Comparison of ENCODE assay signal across 25 mouse cellular contexts in genomic region chr1:59470766-59471165, GRCm38 (mm10). TPM values are rescaled to one million over a fixed set of nuclear protein-coding genes. Genes with fewer than 3 reads are reported as not detected.
DNase-seq lines count a peak whose midpoint lies in the region; ATAC-seq and TF ChIP-seq lines count a peak whose summit lies in the region.
"Had no signal": no experiment of that assay in that cellular context is flagged by ENCODE, and none has a peak within 500 bp of the region (broad histone marks: within the 10 kb centered on the region; RNA-seq: fewer than 3 reads in every experiment).

No protein-coding gene starts in this region.

- WGBS in midbrain, embryonic 10.5 days: 43% methylated on average over 4 of the region's 4 CpGs
- WGBS in midbrain, embryonic 16.5 days: 52% methylated on average over 4 of the region's 4 CpGs
- 63% methylated on average over 4 of the region's 4 CpGs for WGBS in embryonic facial prominence, embryonic 13.5 days
- 66% methylated on average over 4 of the region's 4 CpGs for WGBS in stomach, postnatal 0 days

- H3K27me3 ChIP-seq in midbrain, embryonic 10.5 days (ENCODE audit: low read depth, poor library complexity, severe bottlenecking): peaks cover 61% of the 10 kb centered on the region
- no peaks in the 10 kb centered on the region for H3K27me3 ChIP-seq in midbrain, embryonic 16.5 days (ENCODE audit: control insufficient read depth, insufficient read depth, low read depth, low read length)
- no peaks in the 10 kb centered on the region for H3K27me3 ChIP-seq in embryonic facial prominence, embryonic 13.5 days
- H3K27me3 ChIP-seq in stomach, postnatal 0 days (ENCODE audit: control insufficient read depth, insufficient read depth, low read length): no peaks in the 10 kb centered on the region
- H3K27me3 ChIP-seq: embryonic facial prominence, embryonic 15.5 days; forebrain, embryonic 15.5 days had no signal

- no peak overlapping the region for H3K4me2 ChIP-seq in midbrain, embryonic 16.5 days (ENCODE audit: low read length)
- H3K4me2 ChIP-seq in embryonic facial prominence, embryonic 13.5 days: no peak overlapping the region
- no peak overlapping the region for H3K4me2 ChIP-seq in stomach, postnatal 0 days (replicated peaks; ENCODE audit: low read depth)
- H3K4me2 ChIP-seq: embryonic facial prominence, embryonic 15.5 days; forebrain, embryonic 12.5 days; forebrain, embryonic 15.5 days; heart, embryonic 11.5 days; hindbrain, embryonic 14.5 days had no signal

- no peak for ATAC-seq in midbrain, embryonic 16.5 days
- ATAC-seq in embryonic facial prominence, embryonic 13.5 days (ENCODE audit: insufficient number of reproducible peaks, insufficient read depth, low FRiP score, low TSS enrichment, low read depth): no peak
- ATAC-seq in stomach, postnatal 0 days (ENCODE audit: low FRiP score, low TSS enrichment): 0 out of 2 replicates have a peak, but pooled peaks have one; percentile 24
- ATAC-seq: CD4-positive, CD25-positive, alpha-beta regulatory T cell, adult 4 months; forebrain, embryonic 15.5 days; hindbrain, postnatal 0 days; inflammation-experienced regulatory T-cells, adult 6 months had no signal

- no peak for TF ChIP-seq CTCF in stomach, postnatal 0 days (IDR thresholded peaks at IDR 0.05; ENCODE audit: low read depth)

- H3K4me1 ChIP-seq in midbrain, embryonic 10.5 days: peaks cover 44% of the 10 kb centered on the region
- peaks cover 4% of the 10 kb centered on the region for H3K4me1 ChIP-seq in midbrain, embryonic 16.5 days (ENCODE audit: control insufficient read depth, insufficient read depth, low read length)
- peaks cover 26% of the 10 kb centered on the region for H3K4me1 ChIP-seq in embryonic facial prominence, embryonic 13.5 days
- 0 out of 2 replicates have a peak, but pooled peaks cover 2% of the 10 kb centered on the region for H3K4me1 ChIP-seq in stomach, postnatal 0 days (replicated peaks; ENCODE audit: control insufficient read depth, insufficient read depth)

- peak; percentile 50 for DNase-seq in kidney, postnatal 10 days
- DNase-seq in kidney, adult 8-10 months: no peak
- no peak for DNase-seq in midbrain, embryonic 10.5 days (ENCODE audit: low spot score)
- DNase-seq in stomach, postnatal 0 days (ENCODE audit: low spot score): no peak
- no peak for DNase-seq in layer of hippocampus, postnatal 36 days
- DNase-seq: adrenal gland, adult 2 months; adrenal gland, postnatal 14 days; cerebellum, adult 11 months; cerebellum, adult 2 months; cerebellum, adult 9-11 months; cerebellum, postnatal 25 days; gastrocnemius, postnatal 14 days; heart, adult 11 months had no signal

- H3K27ac ChIP-seq in midbrain, embryonic 10.5 days (replicated peaks): peak overlapping the region; percentile 55; the same call in 1 of the 2 replicates
- H3K27ac ChIP-seq in midbrain, embryonic 16.5 days (ENCODE audit: low read length): no peak overlapping the region
- H3K27ac ChIP-seq in embryonic facial prominence, embryonic 13.5 days: no peak overlapping the region
- H3K27ac ChIP-seq in stomach, postnatal 0 days (replicated peaks): no peak overlapping the region
- H3K27ac ChIP-seq: embryonic facial prominence, embryonic 15.5 days; forebrain, embryonic 12.5 days; forebrain, embryonic 15.5 days; hindbrain, embryonic 14.5 days; hindbrain, postnatal 0 days had no signal

- H3K4me3 ChIP-seq in midbrain, embryonic 10.5 days: no peak overlapping the region
- H3K4me3 ChIP-seq in midbrain, embryonic 16.5 days (ENCODE audit: low read depth, low read length): no peak overlapping the region
- H3K4me3 ChIP-seq in embryonic facial prominence, embryonic 13.5 days: no peak overlapping the region
- H3K4me3 ChIP-seq in stomach, postnatal 0 days (ENCODE audit: low read depth, low read length): no peak overlapping the region
- H3K4me3 ChIP-seq: embryonic facial prominence, embryonic 15.5 days; forebrain, embryonic 12.5 days; forebrain, embryonic 15.5 days had no signal

- H3K36me3 ChIP-seq in midbrain, embryonic 10.5 days: no peaks in the 10 kb centered on the region
- no peaks in the 10 kb centered on the region for H3K36me3 ChIP-seq in midbrain, embryonic 16.5 days (ENCODE audit: control insufficient read depth, insufficient read depth, low read length)
- H3K36me3 ChIP-seq in embryonic facial prominence, embryonic 13.5 days: no peaks in the 10 kb centered on the region
- H3K36me3 ChIP-seq in stomach, postnatal 0 days (ENCODE audit: control insufficient read depth, insufficient read depth, low read length): no peaks in the 10 kb centered on the region
- H3K36me3 ChIP-seq: embryonic facial prominence, embryonic 15.5 days; forebrain, embryonic 12.5 days; forebrain, embryonic 15.5 days had no signal

- H3K9ac ChIP-seq in midbrain, embryonic 16.5 days (ENCODE audit: low read depth, low read length): no peak overlapping the region
- 0 out of 2 replicates have a peak overlapping the region, but pooled peaks have one; percentile 27 for H3K9ac ChIP-seq in embryonic facial prominence, embryonic 13.5 days
- H3K9ac ChIP-seq in stomach, postnatal 0 days (ENCODE audit: low read length): no peak overlapping the region
- H3K9ac ChIP-seq: embryonic facial prominence, embryonic 15.5 days; forebrain, embryonic 12.5 days; forebrain, embryonic 15.5 days; hindbrain, embryonic 14.5 days had no signal

- no peaks in the 10 kb centered on the region for H3K9me3 ChIP-seq in midbrain, embryonic 10.5 days (replicated peaks)
- H3K9me3 ChIP-seq in midbrain, embryonic 16.5 days (replicated peaks; ENCODE audit: control insufficient read depth, low read length, poor library complexity, severe bottlenecking): no peaks in the 10 kb centered on the region
- no peaks in the 10 kb centered on the region for H3K9me3 ChIP-seq in embryonic facial prominence, embryonic 13.5 days
- no peaks in the 10 kb centered on the region for H3K9me3 ChIP-seq in stomach, postnatal 0 days (ENCODE audit: control insufficient read depth, low read length)
- H3K9me3 ChIP-seq: embryonic facial prominence, embryonic 15.5 days; forebrain, embryonic 12.5 days; forebrain, embryonic 15.5 days had no signal

- no peak for TF ChIP-seq EP300 in stomach, postnatal 0 days (optimal IDR thresholded peaks at IDR 0.05)

RNA-seq across cellular contexts. Expression of gene Fzd7, which starts 11.5 kb away (rescaled TPM):
- 5.9 and 8.6 TPM in 2 replicates for polyA plus RNA-seq in midbrain, embryonic 10.5 days (2016; fragmentation: Nextera tagmentation; extraction: Ambion mirVana)
- polyA plus RNA-seq in midbrain, embryonic 16.5 days (2015; fragmentation: Nextera tagmentation; extraction: Ambion mirVana): 2.6 and 3.2 TPM in 2 replicates
- 13.4 and 13.7 TPM in 2 replicates for polyA plus RNA-seq in embryonic facial prominence, embryonic 13.5 days (2015; fragmentation: Nextera tagmentation; extraction: Ambion mirVana)
- polyA plus RNA-seq in stomach, postnatal 0 days (2015; fragmentation: Nextera tagmentation; extraction: Ambion mirVana): 3.9 and 4.5 TPM in 2 replicates
- total RNA-seq in layer of hippocampus, postnatal 36 days (2021): 1 to 10 TPM; 5.3 to 5.4 TPM
- polyA plus RNA-seq: CD4-positive, CD25-positive, alpha-beta regulatory T cell, adult 4 months had no signal

RNA-seq across cellular contexts. Expression of gene Gm973, which starts 45.3 kb away (rescaled TPM):
- polyA plus RNA-seq in midbrain, embryonic 10.5 days (2016; fragmentation: Nextera tagmentation; extraction: Ambion mirVana): 9.0 and 9.4 TPM in 2 replicates
- 11.8 and 14.1 TPM in 2 replicates for polyA plus RNA-seq in midbrain, embryonic 16.5 days (2015; fragmentation: Nextera tagmentation; extraction: Ambion mirVana)
- polyA plus RNA-seq in embryonic facial prominence, embryonic 13.5 days (2015; fragmentation: Nextera tagmentation; extraction: Ambion mirVana): 2.7 and 2.8 TPM in 2 replicates
- 0.51 and 1.2 TPM in 2 replicates for polyA plus RNA-seq in stomach, postnatal 0 days (2015; fragmentation: Nextera tagmentation; extraction: Ambion mirVana)
- 10 to 100 TPM; 10.8 to 11.0 TPM for total RNA-seq in layer of hippocampus, postnatal 36 days (2021)
- polyA plus RNA-seq: C2C12; heart, embryonic 14.5 days had no signal
